Mouse (Mus musculus): ENCODE data around the gene Exosc8. TPM values are rescaled to one million over a fixed set of nuclear protein-coding genes. Genes with fewer than 3 reads are reported as not detected.
"Not testable (repeated sequence)": the region's sequence is repeated elsewhere in the genome, so short reads cannot be mapped to it uniquely, and the experiment has no call there.

Exosc8 gene
- total RNA-seq, 4 experiments from 2014 or later = 31.9 to 36.9 (median 34.7) TPM

- DNase-seq (ENCODE audit: low spot score in 2 of 2) = no peak
Observed at GRCm38 (mm10) chr3:54736101-54736927, 1.1 kb upstream of the Exosc8 start.

DNA sequence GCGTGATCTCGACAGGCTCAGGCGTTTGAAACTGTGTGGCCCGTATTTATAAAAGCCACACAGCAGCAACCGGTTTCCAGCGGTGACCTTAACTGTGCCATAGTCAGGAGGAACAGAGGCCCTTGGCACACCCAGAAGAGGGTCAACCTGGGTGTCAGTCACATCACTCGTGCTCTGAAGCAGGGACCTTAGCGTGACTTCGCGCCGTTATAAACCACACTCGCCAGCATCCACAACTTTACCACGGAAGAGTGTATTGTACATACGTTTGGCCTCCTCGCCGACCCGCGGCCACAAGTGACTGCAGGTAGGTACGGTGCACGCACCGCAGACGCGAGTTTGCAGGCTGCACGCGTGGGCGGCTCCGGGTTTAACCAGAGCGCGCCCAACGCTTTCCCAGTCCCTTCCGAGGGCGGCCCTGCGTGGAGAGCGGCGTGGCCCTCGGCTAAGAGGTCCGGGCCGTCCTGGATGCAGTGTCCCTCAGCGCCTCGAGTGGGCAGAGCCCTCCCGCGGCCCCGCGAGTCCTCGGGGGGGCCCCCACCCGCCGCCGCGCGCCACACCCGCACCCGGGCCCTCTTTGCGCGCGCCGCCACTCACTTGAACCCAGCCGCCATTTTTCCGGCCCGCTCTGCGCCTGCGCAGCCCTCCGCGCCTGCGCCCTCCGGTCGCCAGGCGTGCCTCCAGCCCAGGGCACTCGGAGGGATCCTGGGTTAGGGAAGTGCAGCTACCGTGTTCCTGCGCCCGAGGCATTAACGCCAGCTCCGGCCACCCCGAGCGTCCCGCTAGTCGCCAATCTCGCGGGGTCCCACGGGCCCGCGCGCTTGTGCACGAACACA, 564 bp downstream of the Exosc8 start:
- DNase-seq (ENCODE audit: low spot score in 2 of 2) = peak; percentile 77 to 81

- DNase-seq (ENCODE audit: low spot score in 2 of 2) = no peak
Observed at GRCm38 (mm10) chr3:54732371-54732770, 2.8 kb downstream of the Exosc8 start.

- no peak for DNase-seq (ENCODE audit: low spot score in 2 of 2)
Observed at GRCm38 (mm10) chr3:54731626-54732150, 3.5 kb downstream of the Exosc8 start.

DNA sequence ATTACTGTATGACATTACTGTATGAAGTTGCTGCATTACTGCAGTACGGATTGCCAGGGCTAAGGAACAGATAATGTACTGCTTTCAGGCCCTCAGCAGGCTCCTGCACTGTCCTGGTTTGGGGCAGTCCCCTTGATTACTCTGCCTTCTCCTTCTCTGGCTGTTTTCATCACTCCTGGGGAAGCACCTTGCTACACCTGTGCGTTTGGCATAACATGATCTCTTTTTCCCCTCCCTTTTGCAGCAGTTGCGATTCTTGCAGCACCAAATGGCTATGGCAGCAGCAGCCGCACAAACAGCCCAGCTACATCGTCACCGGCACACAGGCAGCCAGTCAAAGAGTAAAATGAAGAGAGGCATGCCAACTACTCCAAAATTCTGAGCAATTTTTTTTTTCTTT, 7.1 kb downstream of the Exosc8 start:
- no peak for DNase-seq (ENCODE audit: low spot score in 2 of 2)

- no peak for DNase-seq (ENCODE audit: low spot score in 2 of 2)
Observed at GRCm38 (mm10) chr3:54727588-54727987, 7.6 kb downstream of the Exosc8 start.

DNA sequence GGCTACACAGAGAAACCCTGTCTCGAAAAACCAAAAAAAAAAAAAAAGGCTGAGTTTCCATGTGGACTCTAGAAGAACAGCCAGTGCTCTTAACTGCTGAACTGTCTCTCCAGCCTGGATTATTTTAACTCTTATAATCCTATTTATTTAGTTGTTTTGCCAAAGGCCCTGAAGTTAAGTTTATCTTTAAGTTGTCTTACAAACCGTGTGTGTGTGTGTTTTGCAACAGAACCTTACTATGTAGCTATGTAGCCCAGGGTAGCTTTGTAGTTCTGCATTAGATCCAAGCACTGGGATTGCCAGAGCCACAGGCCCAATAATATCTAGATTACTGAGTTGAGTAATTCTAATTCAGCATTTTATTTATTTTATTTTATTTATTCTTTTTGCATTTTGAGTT, 9.8 kb downstream of the Exosc8 start:
- DNase-seq (ENCODE audit: low spot score in 2 of 2) = no peak

GRCm38 (mm10) chr3:54723741-54724500, 11.3 kb downstream of the Exosc8 start:
- DNase-seq (ENCODE audit: low spot score in 2 of 2) = no peak

DNA sequence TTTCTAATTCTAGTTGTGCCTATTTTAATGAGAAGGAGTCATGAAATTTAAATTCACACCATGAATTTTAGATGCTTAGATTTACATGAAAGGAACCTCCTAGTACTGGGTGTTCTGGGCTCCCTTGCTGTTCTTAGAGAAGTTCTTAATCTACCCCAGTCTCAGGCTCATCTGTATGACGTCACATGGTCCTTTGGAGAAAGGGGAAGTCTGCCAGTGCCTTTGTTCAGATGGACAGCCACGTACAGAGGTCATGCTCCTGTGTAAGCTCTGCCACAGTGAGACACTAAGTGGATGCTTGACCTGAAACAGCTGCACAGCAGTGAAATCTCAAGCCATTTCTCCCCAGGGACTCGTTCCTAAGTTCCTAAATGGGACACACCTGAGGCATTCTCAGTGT, 16.2 kb downstream of the Exosc8 start:
- no peak for DNase-seq (ENCODE audit: low spot score in 2 of 2)

DNA sequence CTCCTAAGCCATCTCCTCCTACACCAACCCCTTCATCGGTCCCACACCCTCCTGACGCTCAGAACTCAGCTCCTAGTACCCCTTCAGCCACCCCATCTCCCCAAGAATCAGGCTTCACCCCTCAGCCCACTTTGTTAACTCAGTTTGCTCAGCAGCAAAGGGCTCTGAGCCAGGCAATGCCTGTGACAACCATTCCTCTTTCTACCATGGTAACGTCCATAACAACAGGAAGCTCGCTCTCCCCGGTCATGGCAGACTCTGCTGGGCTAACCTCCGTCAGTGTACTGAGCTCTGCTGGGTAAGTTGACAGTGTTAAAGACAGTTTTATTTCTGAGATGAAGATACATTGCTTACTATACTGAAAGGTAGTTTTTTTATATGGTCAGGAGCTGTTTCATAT, 17.8 kb downstream of the Exosc8 start:
- DNase-seq (ENCODE audit: low spot score in 2 of 2) = no peak

DNA sequence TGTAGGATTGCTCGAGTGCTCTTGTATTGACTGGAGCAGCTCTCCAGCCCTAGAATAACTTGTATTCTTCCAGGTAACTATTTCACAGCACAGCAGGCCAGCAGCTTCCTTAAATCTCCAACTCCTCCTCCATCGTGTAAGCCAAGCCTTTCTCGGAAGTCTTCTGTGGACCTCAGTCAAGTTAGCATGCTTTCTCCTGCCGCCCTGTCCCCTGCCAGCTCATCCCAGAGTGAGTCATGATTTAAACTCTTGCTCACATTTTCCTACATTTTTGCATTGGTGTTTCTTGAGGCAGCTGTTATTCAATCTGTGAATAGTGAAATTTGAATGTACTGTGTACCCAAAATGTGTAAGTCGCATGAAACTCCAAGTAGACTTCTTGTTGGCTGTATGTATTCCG, 19.7 kb downstream of the Exosc8 start:
- DNase-seq (ENCODE audit: low spot score in 2 of 2) = peak in 1 of 2 experiments; percentile 65

DNA sequence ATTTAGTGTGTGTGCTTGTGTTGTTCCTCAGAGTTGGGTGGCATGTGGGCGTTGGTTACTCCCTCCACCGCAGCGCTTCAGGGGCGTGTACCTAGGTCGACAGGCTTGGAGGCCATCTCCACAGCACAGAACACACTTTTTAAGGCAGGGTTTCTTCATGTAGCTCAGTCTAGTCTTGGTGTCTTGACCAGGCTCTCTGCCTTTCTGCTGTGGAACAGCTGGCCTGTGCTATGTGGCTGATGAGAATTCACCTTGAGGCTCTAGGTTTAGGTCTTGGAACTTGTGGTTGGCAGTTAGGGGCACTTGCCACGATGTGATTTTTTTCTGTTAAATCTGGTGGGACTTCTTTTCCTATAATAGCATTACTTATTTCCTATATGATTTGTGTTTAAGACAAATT, 20.9 kb downstream of the Exosc8 start, which contains the start of gene Gm21958:
Gene Gm21958, minus strand, starts transcription at position 101 of the 400 bp plus-strand sequence.
- DNase-seq (ENCODE audit: low spot score in 2 of 2) = no peak

GRCm38 (mm10) chr3:54708972-54709371, 26.2 kb downstream of the Exosc8 start:
- DNase-seq (ENCODE audit: low spot score in 2 of 2) = no peak

GRCm38 (mm10) chr3:54704106-54704505, 31.1 kb downstream of the Exosc8 start:
- DNase-seq (ENCODE audit: low spot score in 2 of 2) = not testable (repeated sequence)

- DNase-seq (ENCODE audit: low spot score in 2 of 2) = no peak
Observed at GRCm38 (mm10) chr3:54699759-54700301, 35.4 kb downstream of the Exosc8 start.

GRCm38 (mm10) chr3:54693056-54693415, 42.2 kb downstream of the Exosc8 start:
- no peak for DNase-seq (ENCODE audit: low spot score in 2 of 2)

DNA sequence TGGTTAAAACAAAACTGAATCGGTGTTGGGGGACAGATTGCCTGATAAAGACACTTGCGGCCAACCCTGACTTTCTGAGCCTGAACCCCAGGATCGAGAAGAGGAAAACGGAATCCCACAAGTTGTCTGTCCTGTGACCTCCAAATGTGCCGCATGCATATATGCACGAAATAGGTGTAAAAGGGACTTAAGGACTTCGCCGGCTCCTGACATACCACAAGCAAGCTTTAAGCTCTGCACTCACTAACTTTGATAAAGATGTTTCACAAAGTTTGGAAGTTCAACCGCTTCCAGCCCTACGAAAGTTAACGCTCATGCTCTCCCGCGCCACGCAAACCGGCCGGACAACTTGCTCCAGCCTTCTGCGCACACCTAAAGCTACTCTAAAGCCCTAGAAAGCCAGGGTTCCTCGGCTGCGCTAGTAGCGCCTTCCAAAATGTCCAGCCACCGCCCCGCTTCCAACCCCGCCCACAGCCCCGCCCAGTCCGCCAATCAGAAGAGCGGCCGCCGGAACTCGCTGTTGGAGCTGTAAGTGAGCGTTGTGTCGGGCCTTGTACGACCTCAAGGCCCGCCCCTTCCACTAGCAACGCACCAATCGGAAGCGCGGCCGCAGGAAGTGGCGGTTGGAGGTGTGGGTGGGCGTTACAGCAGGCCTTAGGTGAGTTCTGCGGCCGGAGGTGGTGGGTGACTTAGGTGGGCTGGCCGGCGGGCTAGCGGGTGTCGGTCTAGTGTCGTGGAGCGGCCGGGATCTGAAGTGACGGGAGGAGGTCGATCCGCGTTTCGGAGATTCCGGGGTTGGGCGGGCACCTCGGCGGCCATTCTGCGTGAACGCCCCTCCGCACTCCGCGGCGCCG, 42.8 kb downstream of the Exosc8 start, which contains the start of gene Supt20:
Gene Supt20, plus strand, starts transcription at position 606 of the 854 bp plus-strand sequence.
- peak; percentile 79 to 94 for DNase-seq (ENCODE audit: low spot score in 2 of 2)

- DNase-seq (ENCODE audit: low spot score in 2 of 2) = no peak
Observed at GRCm38 (mm10) chr3:54689091-54689490, 46.1 kb downstream of the Exosc8 start.

DNA sequence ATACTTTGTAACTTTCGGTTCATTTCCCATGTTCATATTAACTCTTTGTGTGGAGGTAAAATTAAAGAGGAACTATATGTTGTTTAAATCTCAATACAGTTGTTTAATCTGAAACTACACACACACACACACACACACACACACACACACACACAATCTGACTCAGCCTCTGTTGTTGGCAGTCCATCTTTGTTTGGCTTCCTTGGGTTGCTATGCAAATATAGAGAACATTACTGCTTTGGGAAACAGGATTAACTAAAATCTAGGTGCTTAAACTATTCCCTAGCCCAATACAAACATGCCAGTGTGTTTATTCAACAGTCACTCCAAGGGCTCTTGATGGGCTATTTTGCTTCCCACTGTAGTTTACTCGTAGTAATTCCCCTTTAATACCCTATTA, 47.9 kb downstream of the Exosc8 start:
- no peak for DNase-seq (ENCODE audit: low spot score in 2 of 2)

GRCm38 (mm10) chr3:54685202-54685601, 50.0 kb downstream of the Exosc8 start:
- DNase-seq (ENCODE audit: low spot score in 2 of 2) = no peak
